Mouse (Mus musculus) ES-Bruce4 (cell line): Measurements from ENCODE around the gene Trim44.

Experiments
- CTCF ChIP-seq: IDR thresholded peaks from one replicate; pipeline ENCODE4 v1.8.1; 2011; ENCODE audit warnings: low read depth, low read length
- POLR2A ChIP-seq: IDR thresholded peaks from one replicate; pipeline ENCODE4 v1.8.1; 2011; ENCODE audit warnings: low read length; ENCODE audit not compliant: insufficient read depth

DNA sequence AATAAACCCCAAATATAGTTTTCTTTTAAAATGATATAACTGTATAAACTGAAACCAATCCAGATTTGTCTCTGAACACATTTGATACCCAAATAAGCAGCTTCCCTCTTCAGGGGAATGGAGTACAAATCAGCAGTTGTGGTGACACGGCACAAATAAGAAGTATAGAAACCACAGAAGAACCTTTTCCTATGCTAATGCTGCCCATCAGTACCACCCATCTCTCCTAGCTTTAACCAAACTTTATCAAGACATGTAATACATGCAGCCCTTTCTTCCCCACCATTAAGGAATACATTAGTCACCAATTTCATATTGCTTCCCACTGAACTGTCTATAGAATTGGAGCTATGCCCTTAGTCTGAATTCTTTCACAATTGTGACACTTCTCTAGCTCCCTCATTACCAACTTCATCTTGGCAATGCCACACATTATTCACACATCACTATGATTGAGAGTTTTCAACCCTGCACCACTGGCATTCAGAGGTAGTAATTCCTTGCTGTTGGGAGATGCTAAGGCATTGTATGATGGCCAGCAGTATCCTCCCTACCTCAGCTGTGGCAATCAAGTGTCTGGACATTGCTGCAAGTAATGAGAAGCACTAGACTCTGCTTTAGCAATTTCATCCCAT, 44.6 kb downstream of the Trim44 start:
- TF ChIP-seq CTCF (no peak), POLR2A (no peak)
